Mouse (Mus musculus): ENCODE measurements around the gene Msrb2.

- TF ChIP-seq CTCF (IDR thresholded peaks at IDR 0.05; ENCODE audit: low read depth): no peak
- TF ChIP-seq EP300 (IDR thresholded peaks at IDR 0.05; ENCODE audit: low read depth): no peak
Measured at GRCm38 (mm10) chr2:19350167-19350566, 21.1 kb upstream of the Msrb2 start.

Data from liver, postnatal 0 days (tissue).